Mouse (Mus musculus) forebrain, embryonic 16.5 days (tissue): Measurements from ENCODE around the gene Saal1. TPM values are rescaled to one million over a fixed set of nuclear protein-coding genes. Genes with fewer than 3 reads are reported as not detected.
"Not testable (repeated sequence)": the region's sequence is repeated elsewhere in the genome, so short reads cannot be mapped to it uniquely, and the experiment has no call there.

Source experiments
- ATAC-seq: fragments of 200-750 bp; cut with Nextera tagmentation; 2 replicates; pipeline ENCODE4 v1.8.0; 2017; ENCODE audit warnings: mild to moderate bottlenecking, moderate library complexity
- H3K27ac ChIP-seq: fragments of 300-500 bp; sonication (generic); 2 replicates; pipeline ENCODE4 v1.5.1; 2014; ENCODE audit warnings: low read length, control low read depth
- H3K27me3 ChIP-seq: fragments of 300-500 bp; sonication (generic); replicated peaks from 2 replicates; pipeline ENCODE4 v1.6.1; 2014; ENCODE audit warnings: low read length; ENCODE audit not compliant: control insufficient read depth, insufficient read depth
- H3K36me3 ChIP-seq: fragments of 300-500 bp; sonication (generic); 2 replicates; pipeline ENCODE4 v1.6.1; 2014; ENCODE audit not compliant: control insufficient read depth, insufficient read depth
- H3K4me1 ChIP-seq: fragments of 300-500 bp; sonication (generic); replicated peaks from 2 replicates; pipeline ENCODE4 v1.6.1; 2014; ENCODE audit warnings: low read length; ENCODE audit not compliant: control insufficient read depth, insufficient read depth
- H3K4me2 ChIP-seq: fragments of 300-500 bp; sonication (generic); 2 replicates; pipeline ENCODE4 v1.6.1; 2014; ENCODE audit warnings: mild to moderate bottlenecking, low read length, control low read depth
- H3K4me3 ChIP-seq: fragments of 300-500 bp; sonication (generic); replicated peaks from 2 replicates; pipeline ENCODE4 v1.5.1; 2014; ENCODE audit warnings: mild to moderate bottlenecking, low read length, control low read depth
- H3K9ac ChIP-seq: fragments of 300-500 bp; sonication (generic); replicated peaks from 2 replicates; pipeline ENCODE4 v1.6.1; 2014; ENCODE audit warnings: low read depth, low read length, control low read depth
- H3K9me3 ChIP-seq: fragments of 300-500 bp; sonication (generic); 2 replicates; pipeline ENCODE4 v1.6.1; 2016; ENCODE audit warnings: low read length; ENCODE audit not compliant: control insufficient read depth
- WGBS: fragments of 180-500 bp; shearing (Covaris S2); extraction: QIAGEN DNeasy Blood & Tissue Kit; methylation state at CpG from one replicate; pipeline ENCODE4 v1.1.7; 2014; 5-methylcytosine and 5-hydroxymethylcytosine counted together
- polyA plus RNA-seq: library from polyadenylated mRNA; unstranded; fragments of >200 nt; fragmentation: Nextera tagmentation; extraction: Ambion mirVana; gene quantifications from 2 replicates; pipeline ENCODE4 v1.2.1, GENCODE M21; 2015

Saal1 gene
- polyA plus RNA-seq, 1 experiment from 2014 or later, result 20.8 TPM

DNA sequence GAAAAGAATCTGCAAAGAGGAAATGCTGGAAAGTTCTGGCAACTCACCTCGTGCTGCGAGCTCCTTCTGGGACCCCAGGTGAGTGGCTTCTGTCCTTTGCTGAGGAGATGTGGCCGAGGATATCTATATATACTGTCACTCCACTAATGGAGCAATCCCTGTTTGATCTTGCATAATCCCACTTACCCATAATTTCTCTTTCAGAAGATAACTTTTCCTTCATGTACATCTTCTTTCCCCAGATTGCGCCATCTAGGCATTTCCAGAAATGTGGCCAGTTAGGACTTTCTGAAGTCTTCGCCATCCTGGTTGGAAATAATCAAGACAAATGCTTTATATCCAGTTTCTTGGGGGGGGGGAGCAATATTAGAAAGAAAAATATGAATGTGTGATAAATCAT, 5.1 kb upstream of the Saal1 start, which contains the start of gene Saa3:
Gene Saa3 (minus strand): TSS at position 101 of the 400 bp plus-strand sequence.
- WGBS, result 92% methylated on average over 5 of the region's 5 CpGs
- no peaks in the 10 kb centered on the region for H3K36me3 ChIP-seq

DNA sequence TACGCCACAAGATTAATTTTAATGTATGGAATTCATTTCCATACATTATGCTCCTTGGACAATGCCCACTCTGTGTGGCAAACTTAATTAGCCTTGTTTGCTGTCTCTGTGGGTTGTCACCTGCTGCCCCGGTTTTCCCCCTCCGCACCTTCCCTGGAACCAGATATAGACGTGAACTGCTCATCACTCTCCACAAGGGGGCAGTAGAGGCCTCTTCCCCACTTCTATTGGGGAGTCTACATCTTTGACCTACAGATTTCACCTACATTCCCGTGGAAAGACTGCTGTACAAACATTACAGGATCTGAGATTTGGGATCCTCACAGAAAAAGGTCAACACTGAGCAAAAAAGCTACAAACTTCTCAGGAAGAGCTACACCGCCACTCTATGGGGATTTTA, 4.0 kb upstream of the Saal1 start:
- H3K36me3 ChIP-seq, result no peaks in the 10 kb centered on the region
- no peak for ATAC-seq
- H3K4me3 ChIP-seq, result no peak overlapping the region
- peaks cover 11% of the 10 kb centered on the region for H3K4me1 ChIP-seq
- no peak overlapping the region for H3K9ac ChIP-seq
- no peaks in the 10 kb centered on the region for H3K27me3 ChIP-seq
- no peak overlapping the region for H3K4me2 ChIP-seq
- H3K27ac ChIP-seq, result no peak overlapping the region
- 33% methylated on average over 6 of the region's 6 CpGs for WGBS
- no peaks in the 10 kb centered on the region for H3K9me3 ChIP-seq

More for the DNA sequence above, 5.1 kb upstream of the Saal1 start, which contains the start of gene Saa3:
- no peak within 1 kb of the TSS for H3K4me2 ChIP-seq
- H3K4me3 ChIP-seq, result no peak within 1 kb of the TSS
- no peak within 1 kb of the TSS for H3K9ac ChIP-seq
- H3K9me3 ChIP-seq, result no peaks in the 10 kb centered on the region
- no peaks in the 10 kb centered on the region for H3K27me3 ChIP-seq
- ATAC-seq, result no peak
- H3K27ac ChIP-seq, result no peak within 1 kb of the TSS
- peaks cover 10% of the 10 kb centered on the region for H3K4me1 ChIP-seq

DNA sequence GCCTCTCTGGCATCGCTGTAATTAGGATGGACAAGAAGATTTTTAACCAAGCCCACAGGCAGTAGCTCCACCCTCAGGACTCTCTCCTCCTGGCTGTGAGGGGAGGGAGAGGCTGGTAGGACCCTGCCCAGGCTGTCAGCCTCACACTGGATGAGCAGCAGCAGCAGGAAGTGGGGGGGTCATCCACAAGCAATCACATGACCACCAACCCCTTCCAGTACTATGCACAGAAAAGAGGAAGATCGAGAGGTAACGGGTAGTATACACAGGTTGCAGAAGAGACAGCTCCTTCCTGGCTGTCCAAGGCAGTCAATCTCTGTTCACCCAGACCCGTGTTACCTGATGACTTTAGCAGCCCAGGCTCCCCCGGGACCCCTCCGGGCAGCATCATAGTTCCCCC, 1.8 kb upstream of the Saal1 start:
- H3K27ac ChIP-seq, result no peak overlapping the region
- no peaks in the 10 kb centered on the region for H3K9me3 ChIP-seq
- no peak overlapping the region for H3K9ac ChIP-seq
- 73% methylated on average over 6 of the region's 6 CpGs for WGBS
- H3K4me1 ChIP-seq, result peaks cover 9% of the 10 kb centered on the region
- H3K4me2 ChIP-seq, result no peak overlapping the region
- H3K36me3 ChIP-seq, result no peaks in the 10 kb centered on the region
- no peak for ATAC-seq
- no peaks in the 10 kb centered on the region for H3K27me3 ChIP-seq
- H3K4me3 ChIP-seq, result no peak overlapping the region

DNA sequence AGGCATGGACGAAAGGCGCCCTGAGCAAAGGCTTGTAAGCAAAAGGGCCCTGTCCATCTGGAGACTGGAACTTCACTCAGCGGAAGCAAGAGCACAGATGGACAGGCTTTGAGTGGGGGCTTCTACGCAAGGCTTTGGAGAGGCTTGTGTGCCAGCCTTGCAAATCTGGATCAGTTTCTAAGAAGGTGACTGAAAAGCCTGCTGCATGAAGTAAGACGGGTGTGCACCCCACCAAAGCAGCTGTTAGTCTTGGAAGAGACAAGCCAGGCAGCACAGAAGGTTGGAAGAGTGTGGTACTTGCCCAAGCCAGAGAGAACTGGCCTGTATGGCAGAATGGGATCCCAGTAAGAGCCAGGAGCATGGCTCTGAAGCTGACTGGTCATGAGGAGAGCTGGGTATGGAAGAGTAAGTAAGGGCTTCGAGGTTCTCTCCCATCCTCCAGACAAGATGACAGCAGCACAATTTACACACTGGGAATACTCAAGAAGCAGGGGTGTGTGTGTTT, 9.9 kb downstream of the Saal1 start:
- Histone ChIP-seq H3K4me2 (no peak overlapping the region), H3K4me1 (no peaks in the 10 kb centered on the region), H3K27me3 (no peaks in the 10 kb centered on the region), H3K36me3 (peaks cover 25% of the 10 kb centered on the region), H3K9ac (no peak overlapping the region), H3K9me3 (no peaks in the 10 kb centered on the region), H3K27ac (no peak overlapping the region), H3K4me3 (no peak overlapping the region)
- no peak for ATAC-seq
- 86% methylated on average over 6 of the region's 6 CpGs for WGBS

DNA sequence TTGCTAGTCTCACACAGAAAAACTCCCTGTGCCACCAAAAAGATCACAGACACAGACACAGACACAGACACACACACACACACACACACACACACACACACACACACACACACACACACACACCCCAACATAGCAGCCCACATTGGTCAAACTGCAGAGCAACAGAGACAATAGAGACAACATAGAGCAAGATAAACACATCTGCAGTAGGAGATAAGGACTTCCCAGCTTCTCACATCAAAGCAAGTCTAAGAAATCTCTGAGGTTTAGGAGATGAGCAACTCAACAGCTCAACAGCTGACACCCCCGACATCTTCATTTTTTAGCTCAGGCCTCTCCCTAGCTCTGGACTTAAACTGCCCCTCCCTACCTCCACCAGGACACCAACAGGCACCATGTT, 13.7 kb downstream of the Saal1 start:
- H3K36me3 ChIP-seq, result peaks cover 21% of the 10 kb centered on the region
- no peak overlapping the region for H3K27ac ChIP-seq
- H3K27me3 ChIP-seq, result no peaks in the 10 kb centered on the region
- H3K4me1 ChIP-seq, result no peaks in the 10 kb centered on the region
- H3K9ac ChIP-seq, result no peak overlapping the region
- H3K9me3 ChIP-seq, result no peaks in the 10 kb centered on the region
- no peak overlapping the region for H3K4me3 ChIP-seq
- no peak overlapping the region for H3K4me2 ChIP-seq
- ATAC-seq, result no peak
- 100% methylated on average over 1 of the region's 1 CpGs for WGBS

DNA sequence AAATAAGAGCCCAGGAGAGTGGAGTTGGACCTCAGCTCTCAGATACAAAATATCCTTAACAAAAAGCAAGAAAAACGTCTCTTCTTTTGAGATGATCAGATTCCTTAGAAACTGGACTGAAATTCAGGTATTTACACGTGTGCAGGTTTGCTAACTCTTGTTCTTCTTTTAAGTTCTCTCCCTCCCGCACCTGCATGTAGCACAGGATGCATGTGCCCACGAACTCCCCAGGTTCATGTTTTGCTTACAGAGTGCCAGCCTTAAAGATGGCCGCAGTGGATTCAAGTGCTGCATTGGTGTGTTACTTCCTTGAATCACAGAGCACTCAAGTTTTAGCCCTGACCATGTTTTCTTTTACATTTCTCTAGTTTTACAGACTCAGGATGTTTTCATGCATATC, 23.7 kb downstream of the Saal1 start:
- no peak overlapping the region for H3K4me2 ChIP-seq
- H3K27ac ChIP-seq, result no peak overlapping the region
- H3K36me3 ChIP-seq, result peaks cover 18% of the 10 kb centered on the region
- no peaks in the 10 kb centered on the region for H3K27me3 ChIP-seq
- no peak overlapping the region for H3K9ac ChIP-seq
- H3K9me3 ChIP-seq, result no peaks in the 10 kb centered on the region
- H3K4me1 ChIP-seq, result no peaks in the 10 kb centered on the region
- whole genome bisulfite sequencing, result 94% methylated on average over 5 of the region's 5 CpGs
- ATAC-seq, result no peak
- H3K4me3 ChIP-seq, result no peak overlapping the region

DNA sequence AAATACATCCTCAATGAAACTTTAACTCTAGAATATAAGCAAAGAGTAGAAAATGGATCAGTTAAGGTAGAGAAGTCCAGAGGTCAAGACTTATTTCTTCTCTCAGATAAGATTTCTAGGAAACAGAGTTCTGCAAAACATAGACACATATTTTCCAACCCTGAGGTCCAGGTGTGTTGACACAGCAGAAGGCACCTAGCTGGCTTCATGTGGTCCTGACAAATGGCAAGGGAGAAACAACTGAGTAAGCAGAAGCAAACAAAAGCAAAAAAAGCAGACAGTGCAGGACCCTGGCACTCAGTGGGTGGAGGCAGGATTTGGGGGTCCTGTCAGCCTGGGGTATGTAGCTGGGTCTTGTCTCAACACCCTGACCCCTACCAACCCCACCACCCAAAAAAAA, 29.7 kb downstream of the Saal1 start:
- Histone ChIP-seq H3K36me3 (no peaks in the 10 kb centered on the region), H3K4me3 (no peak overlapping the region), H3K27ac (no peak overlapping the region), H3K4me1 (no peaks in the 10 kb centered on the region), H3K27me3 (no peaks in the 10 kb centered on the region), H3K9ac (no peak overlapping the region), H3K9me3 (no peaks in the 10 kb centered on the region), H3K4me2 (no peak overlapping the region)
- no peak for ATAC-seq

DNA sequence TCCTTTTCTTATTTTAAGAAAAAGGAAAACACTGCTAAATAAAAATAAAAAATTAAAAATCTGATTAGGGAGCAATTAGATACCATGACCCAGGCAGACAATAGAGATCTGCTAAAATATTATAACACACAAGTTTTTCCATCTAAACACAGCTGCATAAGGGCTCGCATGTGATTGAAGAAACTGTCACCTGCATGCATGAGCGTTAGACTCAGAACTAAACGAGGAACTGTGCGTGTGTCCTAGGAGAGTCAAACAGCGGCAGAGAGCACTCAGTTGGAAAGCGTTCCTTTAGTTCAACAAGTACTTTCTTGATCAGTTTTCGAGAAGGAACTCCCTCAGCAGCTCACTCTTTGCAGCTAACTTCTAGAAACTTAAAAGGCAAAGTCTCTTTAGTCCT, 31.4 kb downstream of the Saal1 start:
- H3K27ac ChIP-seq, H3K9ac ChIP-seq, H3K27me3 ChIP-seq, H3K4me2 ChIP-seq, H3K9me3 ChIP-seq, ATAC-seq, H3K4me1 ChIP-seq, H3K4me3 ChIP-seq, H3K36me3 ChIP-seq: not testable (repeated sequence)
- WGBS, result 77% methylated on average over 7 of the region's 7 CpGs

DNA sequence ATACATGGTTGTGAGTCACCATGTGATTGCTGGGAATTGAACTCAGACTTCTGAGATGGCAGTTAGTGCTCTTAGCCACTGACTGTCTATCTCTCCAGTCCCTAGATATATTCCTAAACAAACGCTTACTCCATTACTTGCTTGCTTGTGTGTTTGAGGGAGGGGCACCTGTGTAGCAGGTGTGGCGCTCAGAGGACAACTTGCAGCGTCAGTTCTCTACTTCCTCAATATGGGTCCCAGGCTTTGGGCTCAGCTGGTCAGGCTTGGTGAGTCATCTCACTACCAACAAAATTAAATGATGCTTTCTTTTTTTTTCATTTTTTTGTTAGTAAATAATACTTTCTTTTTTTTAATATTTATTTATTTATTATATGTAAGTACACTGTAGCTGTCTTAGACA, 32.1 kb downstream of the Saal1 start:
- no peak overlapping the region for H3K4me3 ChIP-seq
- 96% methylated on average over 3 of the region's 3 CpGs for WGBS
- H3K4me1 ChIP-seq, result no peaks in the 10 kb centered on the region
- H3K9me3 ChIP-seq, result no peaks in the 10 kb centered on the region
- no peaks in the 10 kb centered on the region for H3K36me3 ChIP-seq
- H3K27me3 ChIP-seq, result no peaks in the 10 kb centered on the region
- H3K9ac ChIP-seq, result no peak overlapping the region
- H3K4me2 ChIP-seq, result no peak overlapping the region
- H3K27ac ChIP-seq, result no peak overlapping the region
- no peak for ATAC-seq

DNA sequence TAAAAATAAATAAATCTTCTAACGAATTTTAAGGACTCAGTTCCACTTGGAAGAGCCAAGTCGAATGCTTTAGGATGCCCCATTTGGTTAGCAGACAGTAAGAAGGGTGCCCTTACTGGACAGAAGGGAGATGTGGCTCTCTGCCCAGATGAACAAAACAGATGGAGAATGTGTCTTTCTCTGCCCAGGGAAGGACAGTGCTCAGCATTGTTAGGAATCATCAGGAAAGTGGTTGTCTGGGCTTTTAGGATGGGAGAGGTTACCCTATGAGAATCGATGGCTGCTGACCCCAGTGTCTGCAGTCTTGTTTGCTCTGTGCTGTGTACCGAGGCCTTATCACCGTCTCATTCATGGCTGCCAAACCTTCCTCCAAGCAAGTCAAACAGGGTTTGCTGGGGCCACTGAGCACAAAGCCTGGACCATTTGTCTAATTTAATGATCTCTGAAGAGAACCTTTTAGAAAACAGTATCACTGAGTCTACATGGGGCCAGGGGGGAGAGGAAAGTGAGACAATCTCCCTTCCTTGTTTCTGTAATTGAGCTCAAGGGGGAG, 33.6 kb downstream of the Saal1 start:
- Histone ChIP-seq H3K4me3 (no peak overlapping the region), H3K4me1 (no peaks in the 10 kb centered on the region), H3K9ac (no peak overlapping the region), H3K4me2 (no peak overlapping the region), H3K9me3 (no peaks in the 10 kb centered on the region), H3K27ac (no peak overlapping the region), H3K36me3 (no peaks in the 10 kb centered on the region), H3K27me3 (no peaks in the 10 kb centered on the region)
- ATAC-seq, result no peak
- 65% methylated on average over 5 of the region's 5 CpGs for WGBS
